Mouse (Mus musculus): ENCODE results near the gene Ackr4. TPM values are rescaled to one million over a fixed set of nuclear protein-coding genes. Genes with fewer than 3 reads are reported as not detected.

Gene Ackr4
- polyA plus RNA-seq, 1 experiment from 2014 or later: 0.86 TPM

GRCm38 (mm10) chr9:104039031-104039695, 87.6 kb downstream of the Ackr4 start:
- Histone ChIP-seq H3K4me1 (peaks cover 6% of the 10 kb centered on the region), H3K27ac (no peak overlapping the region), H3K36me3 (peaks cover 56% of the 10 kb centered on the region), H3K4me2 (no peak overlapping the region), H3K9me3 (no peaks in the 10 kb centered on the region), H3K27me3 (no peaks in the 10 kb centered on the region), H3K9ac (no peak overlapping the region), H3K4me3 (no peak overlapping the region)
- no peak for ATAC-seq (ENCODE audit: insufficient number of reproducible peaks, insufficient read depth, low FRiP score, low TSS enrichment, low read depth)
- WGBS: 86% methylated on average over 21 of the region's 21 CpGs

DNA sequence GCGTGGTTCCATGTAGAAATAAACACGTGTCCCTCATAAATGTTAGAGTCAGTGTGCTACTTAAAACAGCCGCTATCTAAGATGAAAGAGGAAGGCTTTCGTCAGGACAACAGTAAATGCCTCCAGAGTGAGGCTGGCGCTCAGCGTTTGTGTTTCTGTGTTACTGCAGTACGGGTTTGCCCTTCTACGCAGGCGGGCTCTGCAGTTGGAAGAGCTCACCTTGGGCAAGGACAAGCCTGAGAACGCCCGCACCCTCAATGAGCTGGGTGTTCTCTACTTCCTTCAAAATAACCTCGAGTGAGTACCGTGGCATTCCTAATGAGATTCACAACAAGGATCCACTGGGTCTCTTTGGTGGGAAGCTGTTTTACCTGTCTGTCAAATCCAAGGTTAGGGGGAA, 88.5 kb downstream of the Ackr4 start:
- Histone ChIP-seq H3K36me3 (peaks cover 61% of the 10 kb centered on the region), H3K4me2 (no peak overlapping the region), H3K4me1 (peaks cover 6% of the 10 kb centered on the region), H3K9me3 (no peaks in the 10 kb centered on the region), H3K27ac (no peak overlapping the region), H3K4me3 (no peak overlapping the region), H3K27me3 (no peaks in the 10 kb centered on the region), H3K9ac (no peak overlapping the region)
- no peak for ATAC-seq (ENCODE audit: insufficient number of reproducible peaks, insufficient read depth, low FRiP score, low TSS enrichment, low read depth)
- 90% methylated on average over 13 of the region's 13 CpGs for WGBS

GRCm38 (mm10) chr9:104035261-104036015, 91.3 kb downstream of the Ackr4 start:
- Histone ChIP-seq H3K4me3 (no peak overlapping the region), H3K36me3 (peaks cover 61% of the 10 kb centered on the region), H3K9me3 (no peaks in the 10 kb centered on the region), H3K27me3 (no peaks in the 10 kb centered on the region), H3K4me1 (peaks cover 6% of the 10 kb centered on the region), H3K9ac (no peak overlapping the region), H3K27ac (no peak overlapping the region), H3K4me2 (0 out of 2 replicates have a peak overlapping the region, but pooled peaks have one; percentile 7)
- no peak for ATAC-seq (ENCODE audit: insufficient number of reproducible peaks, insufficient read depth, low FRiP score, low TSS enrichment, low read depth)
- 45% methylated on average over 24 of the region's 24 CpGs for WGBS

- H3K9ac ChIP-seq: no peak overlapping the region
- peaks cover 62% of the 10 kb centered on the region for H3K36me3 ChIP-seq
- WGBS: 66% methylated on average over 6 of the region's 6 CpGs
- peaks cover 6% of the 10 kb centered on the region for H3K4me1 ChIP-seq
- no peaks in the 10 kb centered on the region for H3K9me3 ChIP-seq
- no peaks in the 10 kb centered on the region for H3K27me3 ChIP-seq
- no peak overlapping the region for H3K4me3 ChIP-seq
- H3K4me2 ChIP-seq: 0 out of 2 replicates have a peak overlapping the region, but pooled peaks have one; percentile 7
- no peak for ATAC-seq (ENCODE audit: insufficient number of reproducible peaks, insufficient read depth, low FRiP score, low TSS enrichment, low read depth)
- H3K27ac ChIP-seq: no peak overlapping the region
These were observed 92.0 kb downstream of the Ackr4 start for GRCm38 (mm10) chr9:104034718-104035117.

GRCm38 (mm10) chr9:104034231-104034630, 92.5 kb downstream of the Ackr4 start:
- H3K9ac ChIP-seq: no peak overlapping the region
- H3K4me1 ChIP-seq: peaks cover 6% of the 10 kb centered on the region
- 89% methylated on average over 8 of the region's 8 CpGs for WGBS
- no peaks in the 10 kb centered on the region for H3K27me3 ChIP-seq
- H3K9me3 ChIP-seq: no peaks in the 10 kb centered on the region
- ATAC-seq (ENCODE audit: insufficient number of reproducible peaks, insufficient read depth, low FRiP score, low TSS enrichment, low read depth): no peak
- H3K36me3 ChIP-seq: peaks cover 60% of the 10 kb centered on the region
- no peak overlapping the region for H3K27ac ChIP-seq
- no peak overlapping the region for H3K4me3 ChIP-seq
- H3K4me2 ChIP-seq: no peak overlapping the region

Other genes starting within 250 kb of the Ackr4 start
- gene Nphp3, start 124.4 kb downstream of the Ackr4 start, polyA plus RNA-seq (2015; fragmentation: Nextera tagmentation; extraction: Ambion mirVana): 9.1 and 9.3 TPM in 2 replicates
- not detected in 2 replicates for gene Gm28305, start 86.3 kb downstream of the Ackr4 start, polyA plus RNA-seq (2015; fragmentation: Nextera tagmentation; extraction: Ambion mirVana)
- gene Uba5, start 63.8 kb downstream of the Ackr4 start, polyA plus RNA-seq (2015; fragmentation: Nextera tagmentation; extraction: Ambion mirVana): 64.3 and 65.2 TPM in 2 replicates
- 9.8 and 11.7 TPM in 2 replicates for gene Acad11, start 63.6 kb downstream of the Ackr4 start, polyA plus RNA-seq (2015; fragmentation: Nextera tagmentation; extraction: Ambion mirVana)
- gene Dnajc13, start 136.0 kb upstream of the Ackr4 start, polyA plus RNA-seq (2015; fragmentation: Nextera tagmentation; extraction: Ambion mirVana): 19.7 and 23.3 TPM in 2 replicates
- gene Acpp, start 210.8 kb upstream of the Ackr4 start, polyA plus RNA-seq (2015; fragmentation: Nextera tagmentation; extraction: Ambion mirVana): 2.2 TPM in 2 replicates

All from embryonic facial prominence, embryonic 13.5 days (tissue).